Mouse (Mus musculus) stomach, embryonic 15.5 days (tissue): ENCODE data around the gene Mid1ip1. TPM values are rescaled to one million over a fixed set of nuclear protein-coding genes. Genes with fewer than 3 reads are reported as not detected.

ENCODE experiments used
- ATAC-seq: fragments of 200-750 bp; cut with Nextera tagmentation; 2 replicates; pipeline ENCODE4 v1.8.0; 2017; ENCODE audit warnings: low read depth, moderate number of reproducible peaks, moderate TSS enrichment; ENCODE audit not compliant: insufficient read depth, low FRiP score
- H3K27ac ChIP-seq: fragments of 300-500 bp; sonication (generic); 2 replicates; pipeline ENCODE4 v1.5.1; 2015; ENCODE audit warnings: mild to moderate bottlenecking, inconsistent platforms
- H3K27me3 ChIP-seq: fragments of 300-500 bp; sonication (generic); replicated peaks from 2 replicates; pipeline ENCODE4 v1.6.1; 2015; ENCODE audit warnings: inconsistent platforms
- H3K36me3 ChIP-seq: fragments of 300-500 bp; sonication (generic); 2 replicates; pipeline ENCODE4 v1.6.1; 2015; ENCODE audit warnings: inconsistent platforms
- H3K4me1 ChIP-seq: fragments of 300-500 bp; sonication (generic); 2 replicates; pipeline ENCODE4 v1.6.1; 2015; ENCODE audit warnings: inconsistent platforms
- H3K4me2 ChIP-seq: fragments of 300-500 bp; sonication (generic); 2 replicates; pipeline ENCODE4 v1.6.1; 2015; ENCODE audit warnings: mild to moderate bottlenecking, inconsistent platforms
- H3K4me3 ChIP-seq: fragments of 300-500 bp; sonication (generic); replicated peaks from 2 replicates; pipeline ENCODE4 v1.5.1; 2015; ENCODE audit warnings: inconsistent platforms
- H3K9ac ChIP-seq: fragments of 300-500 bp; sonication (generic); 2 replicates; pipeline ENCODE4 v1.6.1; 2015; ENCODE audit warnings: inconsistent platforms
- H3K9me3 ChIP-seq: fragments of 300-500 bp; sonication (generic); 2 replicates; pipeline ENCODE4 v1.6.1; 2016; ENCODE audit warnings: inconsistent platforms
- WGBS: fragments of 180-500 bp; shearing (Covaris S2); methylation state at CpG from one replicate; pipeline ENCODE4 v1.1.7; 2015; 5-methylcytosine and 5-hydroxymethylcytosine counted together
- polyA plus RNA-seq: library from polyadenylated mRNA; unstranded; fragments of >200 nt; fragmentation: Nextera tagmentation; extraction: Ambion mirVana; gene quantifications from 2 replicates; pipeline ENCODE4 v1.2.1, GENCODE M21; 2015

Gene Mid1ip1
- polyA plus RNA-seq, result 97.6 and 99.3 TPM in 2 replicates

DNA sequence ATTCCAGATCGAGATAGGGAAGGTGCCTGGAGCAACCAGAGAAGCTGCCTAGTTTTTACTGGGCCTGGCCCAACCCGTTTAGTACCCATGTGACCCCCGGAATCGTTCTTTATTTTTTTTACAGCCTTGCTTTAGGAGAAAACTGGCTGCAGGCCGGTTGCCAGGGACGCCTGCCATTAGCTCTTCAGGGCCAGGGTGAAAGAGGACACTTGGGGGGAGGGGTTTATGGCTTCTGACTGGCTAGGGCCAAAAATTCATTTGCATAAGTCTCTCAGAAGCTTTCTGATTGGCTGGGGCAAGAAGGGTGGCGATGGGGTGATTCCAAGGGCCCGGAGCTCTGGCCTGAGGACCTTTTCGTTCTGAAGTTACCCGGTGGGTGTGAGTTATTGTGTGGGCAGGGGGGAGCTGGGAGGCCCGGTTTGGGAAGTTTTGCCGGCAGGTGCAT, at the start of gene Mid1ip1:
Gene Mid1ip1 (plus strand): TSS at position 318 of the 445 bp plus-strand sequence.
- Histone ChIP-seq H3K27me3 (no peaks in the 10 kb centered on the region), H3K4me3 (peak within 1 kb of the TSS; percentile 26; the same call in 1 of the 2 replicates), H3K9ac (no peak within 1 kb of the TSS), H3K9me3 (no peaks in the 10 kb centered on the region), H3K4me1 (no peaks in the 10 kb centered on the region), H3K36me3 (no peaks in the 10 kb centered on the region), H3K4me2 (peak within 1 kb of the TSS; percentile 53), H3K27ac (peak within 1 kb of the TSS; percentile 77)
- peak; percentile 75 for ATAC-seq
- whole genome bisulfite sequencing, result 14% methylated on average over 12 of the region's 12 CpGs

DNA sequence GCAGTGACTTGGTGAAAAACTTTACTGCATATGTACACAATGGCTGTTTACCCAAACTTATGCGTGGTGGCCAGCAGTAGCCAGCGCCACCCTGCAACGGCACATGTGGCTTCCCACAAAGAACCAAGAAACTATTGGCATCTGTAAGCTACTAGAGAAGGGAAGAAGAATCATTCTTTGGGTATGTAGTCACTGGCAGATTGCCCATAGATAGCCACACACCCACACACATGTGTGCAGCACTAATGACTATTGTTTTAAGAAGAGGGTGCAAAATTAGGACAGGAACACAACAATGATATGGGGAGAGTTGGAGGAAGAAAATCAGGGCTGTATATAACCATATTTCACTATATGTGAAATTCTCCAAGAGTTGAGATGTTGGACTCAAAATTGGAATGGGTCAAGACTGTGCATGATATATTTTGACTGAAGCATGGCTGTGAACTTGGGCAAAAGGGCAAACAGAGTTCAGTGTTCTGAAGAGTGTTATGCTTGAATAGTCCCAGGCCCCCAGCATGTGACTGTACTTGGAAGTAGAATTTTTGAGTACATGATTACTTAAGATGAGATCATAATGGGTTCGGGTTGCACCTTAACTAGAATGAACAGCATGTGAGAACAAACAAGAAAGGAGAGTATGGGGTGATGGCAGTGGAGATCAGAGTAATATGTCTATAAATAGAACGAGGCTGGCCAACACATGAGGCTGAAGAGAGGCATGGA, 20.2 kb upstream of the Mid1ip1 start:
- no peak overlapping the region for H3K4me2 ChIP-seq
- H3K9me3 ChIP-seq, result no peaks in the 10 kb centered on the region
- H3K27ac ChIP-seq, result no peak overlapping the region
- WGBS, result 86% methylated on average over 5 of the region's 5 CpGs
- ATAC-seq, result no peak
- H3K4me1 ChIP-seq, result no peaks in the 10 kb centered on the region
- H3K4me3 ChIP-seq, result no peak overlapping the region
- H3K27me3 ChIP-seq, result no peaks in the 10 kb centered on the region
- no peaks in the 10 kb centered on the region for H3K36me3 ChIP-seq
- H3K9ac ChIP-seq, result no peak overlapping the region

- H3K9me3 ChIP-seq, result no peaks in the 10 kb centered on the region
- ATAC-seq, result no peak
- H3K9ac ChIP-seq, result no peak overlapping the region
- no peak overlapping the region for H3K27ac ChIP-seq
- WGBS, result 86% methylated on average over 3 of the region's 3 CpGs
- H3K4me2 ChIP-seq, result no peak overlapping the region
- no peaks in the 10 kb centered on the region for H3K4me1 ChIP-seq
- no peaks in the 10 kb centered on the region for H3K36me3 ChIP-seq
- H3K4me3 ChIP-seq, result no peak overlapping the region
- no peaks in the 10 kb centered on the region for H3K27me3 ChIP-seq
These were observed 8.1 kb upstream of the Mid1ip1 start for GRCm38 (mm10) chrX:10706728-10707127.

GRCm38 (mm10) chrX:10713839-10714637, 775 bp upstream of the Mid1ip1 start:
- Histone ChIP-seq H3K4me2 (peak overlapping the region; percentile 53), H3K9ac (no peak overlapping the region), H3K36me3 (no peaks in the 10 kb centered on the region), H3K27ac (peak overlapping the region; percentile 73), H3K9me3 (no peaks in the 10 kb centered on the region), H3K27me3 (no peaks in the 10 kb centered on the region), H3K4me1 (no peaks in the 10 kb centered on the region), H3K4me3 (no peak overlapping the region; the same call in 1 of the 2 replicates)
- WGBS, result 37% methylated on average over 11 of the region's 11 CpGs
- ATAC-seq, result no peak

DNA sequence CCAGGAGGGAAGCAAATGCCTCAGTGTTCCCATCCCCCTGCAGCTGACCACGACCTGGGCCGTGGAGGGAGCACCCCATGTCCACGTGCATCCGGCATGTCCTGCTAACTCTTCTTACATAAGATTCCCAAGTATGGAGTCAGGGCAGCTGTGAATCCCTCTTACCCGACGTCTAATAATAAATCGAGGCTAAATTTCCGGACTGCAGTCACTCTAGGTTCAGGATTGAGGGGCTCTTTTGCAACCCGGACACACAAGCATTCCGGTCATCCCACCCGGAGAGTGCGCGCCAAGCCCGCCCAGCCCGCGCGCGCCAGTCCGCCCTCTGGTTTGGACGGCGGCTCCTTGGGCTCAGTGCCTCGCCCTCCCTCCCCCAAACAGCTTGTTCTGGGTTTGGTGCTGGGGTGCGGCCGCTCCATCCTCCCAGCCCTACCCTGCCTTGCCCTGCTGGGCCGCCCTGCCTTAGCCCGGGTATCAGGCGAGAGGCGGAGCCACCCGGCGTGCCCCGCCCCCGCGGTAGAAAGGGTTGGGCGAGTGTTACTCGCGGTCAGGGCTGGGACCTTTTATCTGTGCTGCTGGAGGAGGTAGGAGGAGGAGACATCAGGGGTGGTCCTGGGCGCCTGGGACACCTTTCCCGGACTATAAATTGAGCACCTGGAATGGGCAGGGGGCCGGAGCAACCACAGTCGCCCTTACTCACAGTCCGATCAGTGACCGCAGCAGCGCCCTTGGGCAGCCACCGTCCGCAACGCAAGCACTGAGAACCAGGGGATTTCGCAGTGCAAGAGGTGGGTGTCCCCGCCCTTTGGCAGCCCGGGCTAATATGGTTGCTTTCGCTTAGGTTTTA, 2.3 kb downstream of the Mid1ip1 start:
- peak overlapping the region; percentile 57 for H3K4me3 ChIP-seq
- WGBS, result 17% methylated on average over 48 of the region's 50 CpGs

GRCm38 (mm10) chrX:10718021-10718837, 3.4 kb downstream of the Mid1ip1 start:
- peak overlapping the region; percentile 46 for H3K9ac ChIP-seq
- 22% methylated on average over 60 of the region's 61 CpGs for WGBS
- H3K27ac ChIP-seq, result peak overlapping the region; percentile 88
- peak overlapping the region; percentile 57 for H3K4me3 ChIP-seq
- H3K4me1 ChIP-seq, result no peaks in the 10 kb centered on the region
- H3K9me3 ChIP-seq, result no peaks in the 10 kb centered on the region
- no peaks in the 10 kb centered on the region for H3K27me3 ChIP-seq
- peak overlapping the region; percentile 53 for H3K4me2 ChIP-seq
- no peaks in the 10 kb centered on the region for H3K36me3 ChIP-seq
- no peak for ATAC-seq

More for the DNA sequence above, 2.3 kb downstream of the Mid1ip1 start:
- Histone ChIP-seq H3K27ac (peak overlapping the region; percentile 88), H3K9ac (peak overlapping the region; percentile 46), H3K4me2 (peak overlapping the region; percentile 53), H3K4me1 (no peaks in the 10 kb centered on the region), H3K27me3 (no peaks in the 10 kb centered on the region), H3K9me3 (no peaks in the 10 kb centered on the region), H3K36me3 (no peaks in the 10 kb centered on the region)
- ATAC-seq, result peak; percentile 94

DNA sequence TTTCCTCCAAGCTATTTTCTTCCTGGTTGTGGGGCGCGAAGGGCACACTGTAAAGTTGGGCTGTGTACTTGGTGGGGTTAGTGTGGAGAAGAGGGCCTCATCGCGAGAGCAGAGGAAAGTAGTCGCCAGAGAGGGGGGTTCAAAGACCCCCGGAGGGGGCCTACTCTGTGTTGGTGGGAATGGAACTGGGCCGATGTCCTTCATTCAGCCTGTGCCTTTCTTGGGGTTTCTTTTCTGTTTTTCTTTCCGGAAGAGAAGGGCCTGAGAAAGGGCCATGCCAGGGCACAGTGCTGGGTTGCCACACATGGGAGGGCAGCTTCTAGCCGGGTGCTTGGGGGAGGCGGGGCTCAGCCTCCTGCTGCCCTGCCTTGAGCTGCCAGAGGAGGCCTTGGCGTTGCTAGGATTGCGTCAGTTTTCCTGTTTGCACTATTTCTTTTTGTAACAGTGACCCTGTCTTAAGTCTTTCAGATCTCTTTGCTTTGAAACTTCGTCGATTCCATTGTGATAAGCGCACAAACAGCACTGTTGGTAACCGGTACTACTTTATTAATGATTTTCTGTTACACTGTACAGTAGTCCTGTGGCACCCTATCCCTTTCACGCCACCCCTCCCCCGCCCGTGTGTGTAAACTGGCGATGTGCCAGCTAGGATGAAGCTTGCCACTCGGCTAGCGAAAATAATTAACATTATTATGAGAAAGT, 4.2 kb downstream of the Mid1ip1 start:
- peak overlapping the region; percentile 88 for H3K27ac ChIP-seq
- peak overlapping the region; percentile 53 for H3K4me2 ChIP-seq
- no peaks in the 10 kb centered on the region for H3K9me3 ChIP-seq
- WGBS, result 17% methylated on average over 21 of the region's 22 CpGs
- H3K36me3 ChIP-seq, result no peaks in the 10 kb centered on the region
- H3K4me3 ChIP-seq, result peak overlapping the region; percentile 57
- no peaks in the 10 kb centered on the region for H3K27me3 ChIP-seq
- no peaks in the 10 kb centered on the region for H3K4me1 ChIP-seq
- peak; percentile 56; the same call in 1 of the 2 replicates for ATAC-seq
- H3K9ac ChIP-seq, result peak overlapping the region; percentile 46; the same call in 1 of the 2 replicates

DNA sequence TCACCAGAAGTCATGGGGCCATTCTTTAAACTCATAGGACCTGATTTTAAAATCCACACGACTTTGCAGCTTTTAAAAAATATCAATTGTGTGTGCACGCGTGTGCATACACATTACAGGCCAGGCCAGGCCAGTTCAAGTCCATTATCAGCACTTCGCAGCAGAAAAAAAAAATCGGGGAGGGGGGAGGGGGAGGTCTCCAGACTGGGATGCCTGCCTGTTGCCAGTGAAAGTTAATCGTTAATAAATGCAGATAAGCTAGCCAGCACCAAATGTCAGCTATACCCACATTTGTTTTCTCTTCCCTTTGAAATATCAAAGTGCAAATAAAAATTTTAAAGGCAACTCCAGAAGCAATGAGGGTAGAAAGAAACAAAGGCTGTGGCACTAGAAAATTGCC, 5.6 kb downstream of the Mid1ip1 start:
- Histone ChIP-seq H3K36me3 (no peaks in the 10 kb centered on the region), H3K27me3 (no peaks in the 10 kb centered on the region), H3K27ac (no peak overlapping the region), H3K4me1 (no peaks in the 10 kb centered on the region), H3K9ac (no peak overlapping the region), H3K4me3 (no peak overlapping the region), H3K4me2 (no peak overlapping the region; the same call in 1 of the 2 replicates), H3K9me3 (no peaks in the 10 kb centered on the region)
- no peak for ATAC-seq
- WGBS, result 32% methylated on average over 6 of the region's 6 CpGs

- no peak overlapping the region for H3K4me3 ChIP-seq
- no peaks in the 10 kb centered on the region for H3K4me1 ChIP-seq
- 89% methylated on average over 1 of the region's 1 CpGs for WGBS
- no peaks in the 10 kb centered on the region for H3K36me3 ChIP-seq
- H3K4me2 ChIP-seq, result no peak overlapping the region
- ATAC-seq, result no peak
- no peak overlapping the region for H3K27ac ChIP-seq
- H3K9ac ChIP-seq, result no peak overlapping the region
- no peaks in the 10 kb centered on the region for H3K9me3 ChIP-seq
- H3K27me3 ChIP-seq, result no peaks in the 10 kb centered on the region
These were observed 9.8 kb downstream of the Mid1ip1 start for GRCm38 (mm10) chrX:10724571-10724970.

GRCm38 (mm10) chrX:10729488-10729887, 14.7 kb downstream of the Mid1ip1 start:
- Histone ChIP-seq H3K36me3 (no peaks in the 10 kb centered on the region), H3K9ac (no peak overlapping the region), H3K4me2 (no peak overlapping the region), H3K4me1 (no peaks in the 10 kb centered on the region), H3K27me3 (no peaks in the 10 kb centered on the region), H3K9me3 (no peaks in the 10 kb centered on the region), H3K27ac (no peak overlapping the region), H3K4me3 (no peak overlapping the region)
- ATAC-seq, result no peak
- WGBS, result 26% methylated on average over 6 of the region's 6 CpGs
